Mouse (Mus musculus) bone marrow, adult 2 months (tissue): ENCODE measurements around the gene Ttn. TPM values are rescaled to one million over a fixed set of nuclear protein-coding genes. Genes with fewer than 3 reads are reported as not detected.
"Not testable (repeated sequence)": the region's sequence is repeated elsewhere in the genome, so short reads cannot be mapped to it uniquely, and the experiment has no call there.

Experiments used
- H3K27ac ChIP-seq: fragments of 200-500 bp; 2 replicates; pipeline ENCODE4 v1.5.1; 2012; ENCODE audit warnings: low read depth, mild to moderate bottlenecking, control low read depth, inconsistent platforms, low read length; ENCODE audit not compliant: control insufficient read depth, poor library complexity, insufficient read depth
- H3K4me1 ChIP-seq: fragments of 200-500 bp; 2 replicates; pipeline ENCODE4 v1.6.1; 2011; ENCODE audit warnings: low read length; ENCODE audit not compliant: control insufficient read depth, insufficient read depth
- H3K4me3 ChIP-seq: fragments of 200-500 bp; replicated peaks from 2 replicates; pipeline ENCODE3; 2011; ENCODE audit warnings: mild to moderate bottlenecking, low read depth, low read length, control low read depth; ENCODE audit not compliant: control insufficient read depth
- CTCF ChIP-seq: fragments of 200-500 bp; IDR thresholded peaks from 2 replicates; pipeline ENCODE4 v1.5.1; 2011; ENCODE audit warnings: low read length, control low read depth; ENCODE audit not compliant: control insufficient read depth, insufficient read depth
- POLR2A ChIP-seq: fragments of 200-500 bp; IDR thresholded peaks from 2 replicates; pipeline ENCODE4 v1.6.1; 2011; ENCODE audit warnings: low read depth, mild to moderate bottlenecking, control low read depth, low read length, borderline replicate concordance; ENCODE audit not compliant: control insufficient read depth
- WGBS: fragments of 180-500 bp; shearing (Covaris S2); methylation state at CpG from one replicate; pipeline ENCODE4 v1.1.7; 2018; 5-methylcytosine and 5-hydroxymethylcytosine counted together
- polyA plus RNA-seq: library from polyadenylated mRNA; stranded (reverse); fragments of >200 nt; gene quantifications from 2 replicates; pipeline ENCODE4 v1.2.4, GENCODE M21; 2011; ENCODE audit warnings: low replicate concordance; ENCODE audit not compliant: missing spikeins, insufficient read depth, insufficient read length

The Ttn gene
- polyA plus RNA-seq = 8.1 and 8.3 TPM in 2 replicates

DNA sequence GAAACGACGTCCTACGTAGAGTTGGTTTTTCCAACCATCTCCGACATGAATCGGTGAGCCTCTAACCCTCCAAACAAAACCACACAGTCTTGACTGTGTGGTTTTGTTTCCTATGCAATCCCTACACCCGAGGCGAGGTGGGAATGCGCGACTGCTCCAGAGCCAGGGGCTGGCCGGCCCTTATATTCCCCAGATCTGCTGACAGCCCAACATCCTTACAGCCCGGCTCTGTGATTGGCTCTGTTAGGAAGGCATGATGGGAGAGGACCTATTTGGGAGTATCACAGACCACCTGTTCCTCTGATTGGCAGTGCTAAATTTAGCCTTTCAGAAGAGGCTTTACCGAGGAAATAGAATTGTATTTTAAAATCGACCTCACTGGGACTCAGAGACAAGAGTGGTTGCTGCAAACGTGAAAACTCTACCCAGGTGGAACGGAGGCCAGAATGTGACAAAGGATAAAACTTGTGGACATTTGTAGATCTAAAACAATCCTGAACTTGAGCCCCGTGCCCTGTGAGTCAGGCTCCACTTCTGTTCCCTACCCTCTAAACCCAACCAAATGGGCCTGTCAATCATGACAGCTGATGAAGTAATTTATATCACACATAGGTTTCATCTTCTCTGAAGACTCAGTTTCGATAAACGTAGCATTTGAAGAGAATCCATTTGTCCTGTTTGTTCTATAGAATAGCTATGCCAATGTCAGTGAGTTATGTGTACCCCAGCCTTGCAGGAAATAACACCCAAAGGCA, at the start of gene Ttn:
Gene Ttn, minus strand, starts transcription at position 157 of the 755 bp plus-strand sequence.
- TF ChIP-seq CTCF (no peak), POLR2A (no peak)
- 66% methylated on average over 18 of the region's 18 CpGs for WGBS

DNA sequence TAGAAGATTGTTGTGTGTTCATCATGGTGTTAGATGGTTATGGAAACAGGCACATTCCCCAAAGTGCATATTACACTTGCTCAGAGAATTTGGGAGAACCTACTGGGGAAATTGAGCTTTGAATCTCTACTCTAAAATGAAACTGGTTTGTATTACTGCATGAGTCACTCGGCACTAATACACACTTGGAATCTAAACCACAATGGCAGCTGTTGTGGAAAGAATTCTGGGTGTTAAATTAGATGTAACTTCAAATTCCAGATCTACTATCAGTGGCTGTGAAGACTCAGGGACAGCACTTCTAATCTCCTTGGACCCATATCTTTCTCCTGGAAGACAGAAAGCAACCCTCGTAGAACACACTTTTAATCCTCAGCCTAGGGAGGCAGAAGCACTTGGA, 38.3 kb upstream of the Ttn start:
- no peak overlapping the region for H3K4me3 ChIP-seq
- 81% methylated on average over 2 of the region's 2 CpGs for WGBS
- H3K27ac ChIP-seq = no peak overlapping the region
- TF ChIP-seq CTCF = no peak
- TF ChIP-seq POLR2A = no peak
- no peaks in the 10 kb centered on the region for H3K4me1 ChIP-seq

More for the DNA sequence above, at the start of gene Ttn:
- no peaks in the 10 kb centered on the region for H3K4me1 ChIP-seq
- no peak within 1 kb of the TSS for H3K4me3 ChIP-seq
- H3K27ac ChIP-seq = no peak within 1 kb of the TSS

DNA sequence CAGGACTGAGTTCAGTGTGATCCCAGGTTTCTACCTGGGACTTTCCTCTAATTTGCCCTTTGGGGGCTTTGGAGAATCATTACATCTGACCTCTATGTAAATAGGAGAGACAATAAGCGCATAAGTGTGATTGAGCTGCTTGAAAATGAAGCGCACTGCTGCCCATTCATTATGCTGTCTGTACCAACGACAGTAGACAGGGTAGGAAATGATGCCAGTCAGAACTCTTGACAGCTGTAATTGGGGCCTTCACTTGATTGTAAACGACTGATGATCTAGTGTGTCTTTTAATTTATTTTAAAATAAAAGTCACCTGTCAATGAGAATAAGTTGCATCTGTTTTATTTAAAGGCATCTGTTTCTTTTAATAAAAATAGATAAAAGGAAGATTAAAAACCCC, 35.4 kb upstream of the Ttn start:
- no peaks in the 10 kb centered on the region for H3K4me1 ChIP-seq
- 69% methylated on average over 4 of the region's 4 CpGs for WGBS
- H3K4me3 ChIP-seq = no peak overlapping the region
- H3K27ac ChIP-seq = no peak overlapping the region
- no peak for TF ChIP-seq POLR2A
- TF ChIP-seq CTCF = no peak

DNA sequence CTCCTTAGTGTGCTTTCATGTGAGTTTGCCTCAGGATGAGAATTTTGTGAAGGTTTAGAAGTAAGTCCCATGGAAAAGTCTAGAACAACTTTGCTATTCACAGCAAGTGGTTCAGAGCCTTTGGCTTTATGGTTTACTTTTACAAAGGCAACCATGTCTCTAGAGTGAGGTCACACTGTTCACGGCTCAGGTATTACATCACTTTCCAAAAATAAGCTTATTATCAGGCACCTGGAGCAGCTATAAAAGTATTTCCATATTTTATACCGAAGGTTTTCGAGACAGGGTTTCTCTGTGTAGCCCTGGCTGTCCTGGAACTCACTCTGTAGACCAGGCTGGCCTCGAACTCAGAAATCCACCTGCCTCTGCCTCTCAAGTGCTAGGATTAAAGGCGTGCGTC, 31.1 kb upstream of the Ttn start:
- H3K4me3 ChIP-seq, H3K4me1 ChIP-seq, H3K27ac ChIP-seq: not testable (repeated sequence)
- WGBS = 78% methylated on average over 6 of the region's 6 CpGs

DNA sequence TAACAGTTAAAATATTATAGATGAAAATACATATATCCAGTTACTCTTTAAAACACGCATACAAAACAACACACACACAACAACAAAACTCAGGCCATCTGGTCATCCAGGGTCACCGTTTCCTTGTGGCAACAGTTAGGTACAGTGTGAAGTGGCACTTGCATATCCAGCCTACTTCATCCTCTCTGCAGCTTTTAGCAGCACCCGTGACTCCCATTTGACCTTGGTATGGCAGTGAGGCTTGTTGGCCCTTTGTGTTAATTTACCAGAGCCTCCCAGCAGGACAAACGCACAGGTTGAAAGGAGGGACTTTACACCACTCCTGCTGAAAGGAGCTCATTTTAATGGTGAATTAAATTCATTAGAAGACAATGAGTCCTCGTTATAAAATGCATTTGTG, 29.6 kb upstream of the Ttn start:
- Histone ChIP-seq H3K4me1 (no peaks in the 10 kb centered on the region), H3K4me3 (no peak overlapping the region), H3K27ac (no peak overlapping the region)
- no peak for TF ChIP-seq CTCF
- no peak for TF ChIP-seq POLR2A
- 75% methylated on average over 5 of the region's 5 CpGs for WGBS

DNA sequence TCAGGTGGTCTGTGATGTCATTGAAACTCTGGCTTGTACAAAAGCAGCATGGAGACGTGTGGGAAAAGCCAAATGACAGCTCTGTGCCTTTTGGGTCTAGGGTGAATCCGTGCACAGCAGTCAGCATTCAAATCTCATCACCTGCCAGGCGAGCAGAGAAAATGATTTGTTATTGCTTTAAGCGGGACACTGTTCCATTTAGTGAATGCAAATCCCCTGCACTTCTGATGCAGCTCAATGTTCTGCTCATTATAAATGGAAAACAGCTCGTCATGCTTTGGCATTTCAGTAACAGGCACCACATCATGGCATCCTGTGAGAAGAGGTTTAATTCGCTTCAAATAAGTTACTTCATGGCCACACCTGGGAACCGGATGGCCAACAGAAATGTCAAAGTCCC, 24.7 kb upstream of the Ttn start:
- Histone ChIP-seq H3K4me1 (no peaks in the 10 kb centered on the region), H3K4me3 (no peak overlapping the region), H3K27ac (no peak overlapping the region)
- TF ChIP-seq CTCF = no peak
- TF ChIP-seq POLR2A = no peak
- 73% methylated on average over 7 of the region's 7 CpGs for WGBS

DNA sequence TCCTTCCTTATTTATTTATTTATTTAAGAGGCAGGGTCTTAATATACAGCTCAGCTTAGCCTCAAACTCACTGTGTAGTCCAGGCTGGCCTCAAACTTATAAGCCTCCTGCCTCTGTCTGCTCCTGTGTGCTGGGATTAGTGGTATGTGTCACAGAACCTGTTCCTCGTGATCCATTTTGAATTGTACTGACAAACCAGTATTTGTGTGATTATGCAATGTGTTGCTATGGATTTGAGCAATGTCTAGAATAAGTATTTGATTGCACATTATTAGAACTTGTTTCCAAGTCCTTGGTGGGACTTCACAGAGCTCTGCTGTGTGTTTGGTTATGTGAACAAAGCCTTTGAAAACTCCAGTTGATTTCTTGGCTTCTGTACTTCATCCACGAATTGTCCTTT, 20.8 kb upstream of the Ttn start:
- 62% methylated on average over 2 of the region's 2 CpGs for WGBS
- Histone ChIP-seq H3K4me1 (no peaks in the 10 kb centered on the region), H3K4me3 (no peak overlapping the region), H3K27ac (no peak overlapping the region)
- TF ChIP-seq CTCF (no peak), POLR2A (no peak)

DNA sequence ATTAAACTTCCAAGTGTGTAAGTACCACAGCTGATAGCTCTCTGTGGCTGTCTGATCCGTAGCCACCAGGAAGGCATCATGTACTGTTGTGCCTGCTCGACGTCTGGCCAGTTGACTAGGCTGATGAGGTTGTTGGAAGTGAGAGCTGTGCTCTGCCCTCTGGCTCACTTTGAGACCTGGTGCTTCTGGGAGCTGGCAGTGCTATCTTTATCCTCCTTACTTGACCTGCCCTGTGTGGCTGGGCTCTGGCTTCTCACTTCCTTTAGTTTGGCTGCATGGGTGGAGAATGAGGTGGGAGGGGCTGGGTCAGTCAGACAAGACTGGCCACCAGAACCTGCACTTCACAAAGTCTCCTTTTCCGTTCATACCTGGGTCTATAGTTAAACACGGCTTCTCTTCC, 16.0 kb upstream of the Ttn start:
- TF ChIP-seq POLR2A (no peak), CTCF (no peak)
- WGBS = 62% methylated on average over 5 of the region's 5 CpGs
- no peak overlapping the region for H3K27ac ChIP-seq
- no peaks in the 10 kb centered on the region for H3K4me1 ChIP-seq
- no peak overlapping the region for H3K4me3 ChIP-seq
